Mouse (Mus musculus) left cerebral cortex, postnatal 4 days (tissue): Measurements from ENCODE around the gene Wdfy3. TPM values are rescaled to one million over a fixed set of nuclear protein-coding genes. Genes with fewer than 3 reads are reported as not detected.

Experiments
- DNase-seq: peaks from one replicate; pipeline ENCODE4 v3.0.0-alpha.2; 2022
- intact Hi-C: fragments of 180-260 bp; cut with DNase I; formaldehyde crosslinking; loops from one replicate; pipeline ENCODE4 v1.15.1; 2025
- total RNA-seq, 2 experiments: library from RNA; stranded (reverse); gene quantifications; 2 replicates each; pipeline ENCODE4 v1.2.3; 2021

Wdfy3 gene
- total RNA-seq, 2 experiments from 2014 or later, result 118 TPM

DNA sequence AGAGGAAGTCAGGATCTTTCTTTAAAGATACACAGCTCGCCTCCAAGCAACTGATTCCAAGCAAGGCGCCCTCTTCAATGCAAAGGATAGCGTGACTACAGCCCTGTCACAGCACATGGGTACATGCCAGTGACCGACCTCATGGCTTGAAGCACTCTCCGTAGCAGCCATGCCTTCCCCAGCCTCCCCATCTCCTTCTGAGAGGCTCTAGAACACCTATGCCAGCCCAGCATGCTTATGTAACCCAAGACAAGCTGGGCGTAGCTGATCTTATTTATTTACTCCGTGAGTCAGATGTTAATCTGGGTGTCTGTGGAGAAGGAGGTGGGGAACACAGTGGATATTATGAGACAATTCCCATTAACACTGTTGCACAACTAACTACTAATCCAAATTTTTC, 13.8 kb downstream of the Wdfy3 start:
- intact Hi-C loops, result no loop called here
- DNase-seq, result no peak

GRCm38 (mm10) chr5:102055130-102055641, 14.5 kb downstream of the Wdfy3 start:
- intact Hi-C loops, result no loop called here
- DNase-seq, result no peak

DNA sequence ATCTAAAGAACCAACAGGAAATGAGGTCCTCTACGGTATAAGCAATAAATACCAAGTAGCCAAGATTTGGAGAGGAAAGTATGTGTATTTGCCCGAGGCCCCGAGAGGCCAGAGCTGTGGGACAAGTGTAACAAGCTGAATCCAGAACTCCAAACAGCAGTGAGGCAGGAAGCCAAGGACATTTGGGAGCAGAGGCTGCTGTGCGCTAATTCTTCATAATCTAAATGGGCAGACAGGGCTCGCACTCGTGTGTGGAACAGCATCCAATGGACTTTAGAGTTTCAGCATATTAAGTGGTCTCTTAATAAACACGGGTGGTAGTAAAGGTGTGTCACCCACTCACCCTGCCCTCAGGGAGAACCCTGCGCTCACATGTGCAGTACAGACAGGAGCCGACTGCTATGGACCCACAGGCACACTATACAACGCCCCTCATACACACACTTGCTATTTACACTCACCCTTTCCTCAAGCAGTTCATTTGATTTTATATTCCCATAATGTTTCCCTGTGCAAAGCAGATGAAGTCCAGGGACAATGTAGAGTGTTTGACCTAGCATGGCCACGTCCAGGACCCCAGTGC, 15.1 kb downstream of the Wdfy3 start:
- DNase-seq, result no peak
- intact Hi-C loops, result no loop called here

DNA sequence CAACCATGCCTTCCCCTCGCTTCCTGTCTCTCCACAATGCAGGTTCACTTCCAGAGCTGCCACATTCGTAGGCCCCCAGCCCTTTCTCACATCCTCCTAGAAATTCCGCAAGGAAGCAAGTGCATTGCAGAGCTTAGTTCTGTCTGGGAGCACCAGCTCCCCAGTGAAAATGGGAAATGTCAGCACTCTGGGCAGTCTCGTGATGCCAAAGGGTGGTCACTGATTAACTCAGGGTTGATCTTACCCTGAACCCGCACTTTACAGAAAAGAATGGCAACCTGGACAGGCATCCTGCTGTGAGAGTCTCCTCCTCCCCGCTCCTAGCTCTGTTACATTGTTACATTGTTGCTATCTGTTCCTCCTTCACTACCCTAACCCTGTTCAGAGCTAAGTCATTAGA, 16.8 kb downstream of the Wdfy3 start:
- intact Hi-C loops, result no loop called here
- no peak for DNase-seq

DNA sequence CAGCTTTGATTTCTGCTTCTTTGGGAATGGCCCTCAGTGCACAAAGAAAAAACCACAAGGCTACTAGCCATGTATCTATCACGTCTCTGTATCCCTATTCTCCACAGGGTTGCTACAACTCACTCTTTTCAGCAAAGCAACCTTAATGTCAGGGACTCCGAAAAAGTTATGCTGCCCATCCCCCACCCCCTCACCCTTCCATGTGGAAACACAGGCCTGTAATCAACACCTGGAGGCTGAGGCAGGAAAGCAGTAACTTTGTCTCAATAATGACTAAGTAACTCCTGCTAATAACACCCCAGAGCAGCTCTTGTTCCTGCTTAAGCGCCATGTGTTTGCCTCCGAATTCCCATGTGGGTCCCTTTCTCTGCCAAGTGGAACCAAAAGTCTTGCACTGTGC, 17.3 kb downstream of the Wdfy3 start:
- DNase-seq, result no peak
- intact Hi-C loops, result no loop called here

- DNase-seq, result no peak
- intact Hi-C loops, result no loop called here
Observed at GRCm38 (mm10) chr5:102050677-102051076, 19.0 kb downstream of the Wdfy3 start.

GRCm38 (mm10) chr5:102048416-102048815, 21.3 kb downstream of the Wdfy3 start:
- DNase-seq, result no peak
- intact Hi-C loops, result no loop called here

DNA sequence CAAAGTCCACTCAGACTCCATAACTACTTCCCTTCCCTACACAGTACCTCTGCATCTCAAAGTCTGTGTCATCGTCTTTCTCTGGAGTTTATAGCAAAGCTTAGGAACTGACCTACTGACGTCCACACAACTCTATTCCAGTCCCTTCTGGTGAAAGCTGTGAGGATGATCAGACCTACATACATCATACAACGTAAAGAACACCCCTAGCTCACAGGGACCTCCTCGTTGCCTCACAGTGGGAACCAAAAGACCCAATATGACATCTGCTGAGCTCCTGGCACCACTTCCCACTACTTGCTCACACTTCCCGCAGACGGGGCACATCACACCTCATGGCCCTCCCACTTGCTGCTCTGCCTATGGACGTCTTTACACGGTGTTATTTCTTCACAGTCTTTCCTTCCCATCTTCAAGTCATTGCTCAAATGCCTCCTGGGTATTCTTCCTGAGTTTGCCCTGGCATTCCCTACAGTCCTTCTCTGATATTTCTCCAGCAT, 23.1 kb downstream of the Wdfy3 start:
- intact Hi-C loops, result no loop called here

DNA sequence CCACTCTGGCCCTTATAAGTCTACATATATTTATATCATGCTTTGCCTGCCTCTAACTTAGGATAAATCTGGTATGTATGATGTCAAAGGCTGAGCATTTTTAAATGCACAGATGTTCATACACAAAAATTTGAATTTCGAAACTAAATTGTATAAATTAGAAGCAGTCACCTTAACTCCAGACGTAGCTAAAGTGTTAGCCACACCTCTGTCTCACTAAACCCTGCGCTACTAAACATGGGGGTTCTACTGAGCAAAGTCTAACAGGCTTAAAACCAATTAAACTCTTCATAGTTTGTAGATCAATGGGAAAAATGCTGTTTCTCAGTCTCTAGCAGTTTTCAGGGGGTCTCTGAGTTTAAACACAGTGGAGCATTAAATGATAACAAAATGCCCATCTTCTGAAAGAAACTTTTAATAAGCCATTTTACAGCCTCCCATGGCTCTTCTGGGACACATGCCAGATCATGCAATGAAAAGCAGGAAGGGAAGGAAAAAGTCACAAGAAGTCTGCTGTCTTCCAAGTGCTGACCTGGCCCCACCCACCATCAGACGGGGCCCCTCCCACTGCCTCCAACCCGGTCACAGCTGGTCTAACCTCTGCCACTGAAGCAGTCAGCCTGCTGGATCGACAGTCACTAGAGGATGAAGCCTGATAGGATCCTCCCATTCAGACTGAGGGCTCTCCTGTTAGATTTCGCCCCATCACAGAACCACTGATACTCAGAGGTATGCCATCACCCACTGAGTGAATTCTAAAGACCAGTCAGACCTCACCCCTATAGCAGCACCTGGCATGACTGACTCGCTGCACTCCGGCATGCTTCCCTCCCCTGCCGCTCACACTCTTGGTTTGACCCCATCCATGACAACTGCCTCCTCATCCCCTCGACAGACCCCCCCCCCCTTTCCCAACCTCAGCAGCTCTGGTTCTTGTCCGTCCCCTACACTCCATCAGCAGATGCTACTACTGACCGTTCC, 23.8 kb downstream of the Wdfy3 start:
- intact Hi-C loops, result no loop called here
- no peak for DNase-seq

More for the DNA sequence above, 23.1 kb downstream of the Wdfy3 start:
- DNase-seq, result no peak

GRCm38 (mm10) chr5:102045177-102045576, 24.5 kb downstream of the Wdfy3 start:
- intact Hi-C loops, result no loop called here
- DNase-seq, result no peak

GRCm38 (mm10) chr5:102033281-102033680, 36.4 kb downstream of the Wdfy3 start:
- DNase-seq, result no peak
- intact Hi-C loops, result no loop called here

GRCm38 (mm10) chr5:102032594-102033240, 37.0 kb downstream of the Wdfy3 start:
- no peak for DNase-seq
- intact Hi-C loops, result no loop called here

DNA sequence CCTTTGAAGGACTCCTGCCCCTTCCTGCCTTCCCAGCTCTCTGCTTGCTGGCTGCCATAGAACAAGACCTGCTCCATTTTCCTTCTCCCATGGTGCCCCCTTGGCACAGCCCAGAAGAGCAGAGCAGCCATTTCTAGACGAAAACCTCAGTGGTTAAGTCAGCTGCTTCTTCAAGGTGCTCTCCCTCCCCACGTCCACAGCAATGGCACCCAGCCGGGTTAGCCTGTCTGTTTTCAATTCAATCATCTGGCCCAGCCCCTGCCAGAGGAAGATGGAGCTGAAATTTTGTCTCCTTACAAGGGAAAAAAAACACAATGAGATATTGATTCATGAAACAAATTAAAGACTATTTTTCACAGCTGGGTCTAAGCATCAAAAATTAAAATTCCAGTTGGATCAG, 37.5 kb downstream of the Wdfy3 start:
- intact Hi-C loops, result no loop called here
- DNase-seq, result no peak

DNA sequence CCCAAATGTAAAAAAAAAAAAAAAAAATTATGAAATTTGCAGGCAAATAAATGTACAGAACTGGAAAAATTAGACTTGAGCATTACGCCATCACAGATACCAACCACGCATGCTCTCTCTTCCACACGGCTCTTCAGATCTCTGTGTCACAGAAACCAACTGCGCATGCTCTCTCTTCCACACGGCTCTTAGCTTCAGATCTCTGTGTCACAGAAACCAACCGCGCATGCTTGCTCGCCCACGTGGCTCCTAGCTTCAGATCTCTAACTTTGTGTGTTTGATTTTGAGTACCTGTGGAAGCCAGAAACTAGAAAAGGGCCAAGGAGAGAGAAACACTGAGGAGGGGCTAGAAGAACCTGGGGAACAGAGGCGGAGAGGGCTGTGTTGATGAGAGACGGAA, 46.3 kb downstream of the Wdfy3 start:
- DNase-seq, result no peak
- intact Hi-C loops, result no loop called here

GRCm38 (mm10) chr5:102022018-102022898, 47.5 kb downstream of the Wdfy3 start:
- intact Hi-C loops, result no loop called here
- no peak for DNase-seq

- DNase-seq, result no peak
- intact Hi-C loops, result no loop called here
Observed at GRCm38 (mm10) chr5:102014235-102014634, 55.5 kb downstream of the Wdfy3 start.

DNA sequence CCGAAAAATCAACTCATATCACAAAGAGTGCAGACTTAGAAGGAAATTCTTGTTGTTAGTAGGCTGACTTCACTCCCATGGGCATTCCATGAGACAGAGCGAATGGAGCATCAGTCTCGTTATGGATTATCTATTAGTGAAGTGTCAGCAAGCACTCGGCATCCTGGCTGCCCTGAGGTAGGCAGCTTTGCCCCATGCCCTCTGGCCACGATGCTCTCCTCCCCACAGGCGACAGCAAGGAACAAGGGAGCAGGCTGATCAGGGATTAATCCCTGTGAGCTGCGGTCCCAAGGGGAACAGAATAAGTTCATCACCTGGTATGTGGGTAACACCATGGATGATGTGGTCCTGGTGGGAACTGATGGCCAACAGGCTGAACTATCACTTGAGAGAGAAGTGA, 55.9 kb downstream of the Wdfy3 start:
- no peak for DNase-seq
- intact Hi-C loops, result no loop called here

DNA sequence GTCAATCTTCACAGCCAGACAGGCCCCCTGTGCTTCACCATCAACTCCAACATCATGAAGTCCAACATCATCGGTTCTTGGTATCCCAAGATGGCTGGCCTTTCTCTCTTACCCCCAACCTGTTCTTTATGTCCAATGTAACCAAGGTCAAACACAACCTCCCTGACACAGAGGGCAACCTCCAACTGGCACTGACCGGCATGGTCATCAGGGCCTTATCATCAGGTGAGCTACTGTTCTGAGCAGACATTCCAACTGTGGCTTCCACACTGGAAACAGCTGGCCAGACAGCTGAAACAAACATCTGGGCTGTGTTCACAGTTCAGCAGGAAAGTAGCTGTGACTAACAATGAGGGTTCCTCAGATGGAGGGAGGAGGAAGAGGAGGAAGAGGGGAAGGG, 58.8 kb downstream of the Wdfy3 start:
- no peak for DNase-seq
- intact Hi-C loops, result no loop called here

GRCm38 (mm10) chr5:102009606-102010005, 60.1 kb downstream of the Wdfy3 start:
- DNase-seq, result no peak
- intact Hi-C loops, result no loop called here

DNA sequence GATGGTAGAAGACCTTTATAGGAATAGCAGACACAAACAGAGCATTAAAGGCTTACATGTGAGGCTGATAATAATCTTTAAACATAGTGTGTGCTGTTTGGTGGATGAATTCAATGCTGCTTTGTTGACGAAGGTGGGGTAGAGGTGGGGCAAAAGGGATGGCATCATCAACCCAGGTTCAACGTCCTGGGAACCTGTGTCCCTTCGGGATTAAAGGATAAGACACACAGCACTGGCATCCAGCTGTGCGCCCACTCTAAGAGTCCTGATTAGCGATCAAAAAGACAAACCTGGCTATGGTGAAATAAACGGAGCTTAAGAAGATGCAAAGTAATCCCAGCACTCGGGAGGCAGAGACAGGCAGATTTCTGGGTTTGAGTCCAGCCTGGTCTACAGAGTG, 61.0 kb downstream of the Wdfy3 start:
- intact Hi-C loops, result no loop called here
- no peak for DNase-seq
